Mouse (Mus musculus) lung, postnatal 0 days (tissue): ENCODE data around the gene Slc26a10.

Source experiments
- CTCF ChIP-seq: IDR thresholded peaks from 2 replicates; pipeline ENCODE4 v1.5.1; 2016; ENCODE audit warnings: antibody characterized with exemption, mild to moderate bottlenecking
- EP300 ChIP-seq: IDR thresholded peaks from 2 replicates; pipeline ENCODE4 v1.6.1; 2016; ENCODE audit warnings: antibody characterized with exemption, mild to moderate bottlenecking, control low read depth

DNA sequence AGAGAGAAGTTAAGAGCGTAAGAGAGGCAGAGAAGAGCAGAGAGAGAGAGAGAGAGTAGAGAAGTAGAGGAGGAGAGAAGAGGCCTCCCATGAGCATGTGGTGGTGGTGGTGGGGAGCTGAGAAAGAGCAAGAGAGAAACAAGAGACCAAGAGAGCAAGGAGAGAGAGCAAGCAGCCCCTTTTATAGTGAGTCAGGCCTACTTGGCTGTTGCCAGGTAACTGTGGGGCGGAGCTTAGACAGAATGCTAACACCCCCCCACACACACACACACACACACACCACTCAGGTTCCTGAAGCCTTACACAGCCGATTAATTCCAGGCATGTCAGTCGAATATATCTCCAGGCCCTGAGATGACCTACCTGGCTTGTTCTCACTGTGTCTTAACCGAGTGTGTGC, 35.1 kb downstream of the Slc26a10 start:
- TF ChIP-seq CTCF (no peak), EP300 (no peak)
